Mouse (Mus musculus) stomach, embryonic 16.5 days (tissue): ENCODE measurements around the gene Gna15. TPM values are rescaled to one million over a fixed set of nuclear protein-coding genes. Genes with fewer than 3 reads are reported as not detected.
A peak's percentile ranks its signal among the peaks of the same experiment; 100 is the strongest.

Experiments
- ATAC-seq: fragments of 200-750 bp; cut with Nextera tagmentation; 2 replicates; pipeline ENCODE4 v1.8.0; 2017; ENCODE audit warnings: moderate number of reproducible peaks, moderate TSS enrichment; ENCODE audit not compliant: insufficient read depth, low FRiP score
- H3K27ac ChIP-seq: fragments of 300-500 bp; sonication (generic); 2 replicates; pipeline ENCODE4 v1.5.1; 2014; ENCODE audit warnings: low read length
- H3K27me3 ChIP-seq: fragments of 300-500 bp; sonication (generic); 2 replicates; pipeline ENCODE4 v1.6.1; 2014; ENCODE audit warnings: low read length, control low read depth, mixed read lengths; ENCODE audit not compliant: control insufficient read depth, insufficient read depth
- H3K36me3 ChIP-seq: fragments of 300-500 bp; sonication (generic); 2 replicates; pipeline ENCODE4 v1.6.1; 2014; ENCODE audit warnings: low read length; ENCODE audit not compliant: control insufficient read depth, insufficient read depth
- H3K4me1 ChIP-seq: fragments of 300-500 bp; sonication (generic); 2 replicates; pipeline ENCODE4 v1.6.1; 2014; ENCODE audit warnings: low read length, control low read depth, mixed read lengths; ENCODE audit not compliant: control insufficient read depth, insufficient read depth
- H3K4me2 ChIP-seq: fragments of 300-500 bp; sonication (generic); 2 replicates; pipeline ENCODE4 v1.6.1; 2014; ENCODE audit warnings: low read depth, low read length, mixed read lengths
- H3K4me3 ChIP-seq: fragments of 300-500 bp; sonication (generic); replicated peaks from 2 replicates; pipeline ENCODE4 v1.5.1; 2014; ENCODE audit warnings: mild to moderate bottlenecking, low read length
- H3K9ac ChIP-seq: fragments of 300-500 bp; sonication (generic); 2 replicates; pipeline ENCODE4 v1.6.1; 2014; ENCODE audit warnings: low read length
- H3K9me3 ChIP-seq: fragments of 300-500 bp; sonication (generic); replicated peaks from 2 replicates; pipeline ENCODE4 v1.6.1; 2016; ENCODE audit warnings: low read length, control low read depth; ENCODE audit not compliant: control insufficient read depth
- WGBS: fragments of 180-500 bp; shearing (Covaris S2); extraction: QIAGEN DNeasy Blood & Tissue Kit; methylation state at CpG from one replicate; pipeline ENCODE4 v1.1.7; 2014; 5-methylcytosine and 5-hydroxymethylcytosine counted together
- polyA plus RNA-seq: library from polyadenylated mRNA; unstranded; fragments of >200 nt; fragmentation: Nextera tagmentation; extraction: Ambion mirVana; gene quantifications from 2 replicates; pipeline ENCODE4 v1.2.1, GENCODE M21; 2015

Gna15 gene
- polyA plus RNA-seq, 1 experiment from 2014 or later, result 9.0 TPM

- Histone ChIP-seq H3K9me3 (no peaks in the 10 kb centered on the region), H3K27ac (no peak overlapping the region), H3K27me3 (no peaks in the 10 kb centered on the region), H3K36me3 (no peaks in the 10 kb centered on the region), H3K9ac (no peak overlapping the region), H3K4me3 (no peak overlapping the region), H3K4me1 (no peaks in the 10 kb centered on the region), H3K4me2 (no peak overlapping the region)
- WGBS, result 14% methylated on average over 4 of the region's 4 CpGs
- ATAC-seq, result no peak
Observed at GRCm38 (mm10) chr10:81518546-81518945, 5.5 kb downstream of the Gna15 start.

DNA sequence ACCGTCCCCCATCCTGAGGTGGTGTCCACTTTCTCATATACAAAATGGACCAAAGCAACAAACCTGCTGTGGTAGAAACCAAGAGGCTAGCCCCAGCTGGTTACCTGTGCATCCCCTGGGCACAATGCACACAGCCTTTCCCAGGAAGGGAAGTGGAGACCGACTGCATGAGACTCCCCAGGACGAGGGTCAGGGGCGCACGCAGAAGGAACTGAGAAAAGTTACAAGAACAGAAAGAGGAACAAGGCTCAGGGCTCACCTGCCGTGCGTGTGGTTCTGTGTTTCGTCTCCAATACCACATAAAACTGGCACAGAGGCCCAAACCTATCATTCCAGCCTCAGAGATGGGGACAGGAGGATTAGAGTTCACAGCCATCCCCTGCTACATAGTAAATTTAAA is 6.8 kb downstream of the Gna15 start:
- H3K9me3 ChIP-seq, result no peaks in the 10 kb centered on the region
- no peaks in the 10 kb centered on the region for H3K36me3 ChIP-seq
- no peak for ATAC-seq
- no peak overlapping the region for H3K4me3 ChIP-seq
- no peak overlapping the region for H3K4me2 ChIP-seq
- no peaks in the 10 kb centered on the region for H3K4me1 ChIP-seq
- H3K27me3 ChIP-seq, result no peaks in the 10 kb centered on the region
- H3K9ac ChIP-seq, result no peak overlapping the region
- no peak overlapping the region for H3K27ac ChIP-seq
- 78% methylated on average over 8 of the region's 8 CpGs for WGBS

- H3K4me2 ChIP-seq, result no peak overlapping the region
- H3K4me1 ChIP-seq, result no peaks in the 10 kb centered on the region
- 85% methylated on average over 5 of the region's 5 CpGs for WGBS
- no peak for ATAC-seq
- H3K27ac ChIP-seq, result no peak overlapping the region
- no peaks in the 10 kb centered on the region for H3K9me3 ChIP-seq
- no peak overlapping the region for H3K9ac ChIP-seq
- no peaks in the 10 kb centered on the region for H3K36me3 ChIP-seq
- no peaks in the 10 kb centered on the region for H3K27me3 ChIP-seq
- no peak overlapping the region for H3K4me3 ChIP-seq
Observed at GRCm38 (mm10) chr10:81513798-81514197, 10.2 kb downstream of the Gna15 start.

DNA sequence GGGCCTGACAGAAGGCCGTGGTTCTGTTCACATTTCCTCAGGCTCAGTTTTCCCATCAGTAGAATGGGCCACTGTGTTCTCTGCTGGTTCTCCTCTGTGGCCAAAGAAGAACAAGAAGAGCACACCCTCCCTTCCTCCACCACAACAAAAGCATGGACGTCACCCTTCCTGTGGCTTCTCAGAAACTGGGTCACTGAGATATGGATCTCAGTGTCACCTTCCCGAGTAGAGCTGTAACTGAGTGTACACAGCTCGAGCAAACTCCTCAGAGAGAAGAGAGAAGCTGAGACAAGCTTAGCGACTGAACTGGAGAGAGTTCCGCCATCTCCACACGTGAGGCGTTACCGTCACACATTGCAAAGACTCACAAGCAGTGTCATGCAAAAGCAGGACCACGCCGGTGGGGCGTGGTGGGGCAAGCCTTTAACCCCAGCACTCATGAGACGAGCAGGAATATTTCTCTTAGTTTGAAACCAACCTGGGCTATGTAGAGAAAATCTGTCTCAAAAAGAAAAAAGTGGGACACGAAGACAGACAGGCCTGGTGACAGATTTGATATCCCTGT is 13.7 kb downstream of the Gna15 start:
- Histone ChIP-seq H3K4me3 (no peak overlapping the region), H3K4me1 (no peaks in the 10 kb centered on the region), H3K9ac (no peak overlapping the region), H3K27ac (no peak overlapping the region), H3K9me3 (no peaks in the 10 kb centered on the region), H3K27me3 (no peaks in the 10 kb centered on the region), H3K36me3 (no peaks in the 10 kb centered on the region), H3K4me2 (no peak overlapping the region)
- 67% methylated on average over 14 of the region's 14 CpGs for WGBS
- ATAC-seq, result no peak

DNA sequence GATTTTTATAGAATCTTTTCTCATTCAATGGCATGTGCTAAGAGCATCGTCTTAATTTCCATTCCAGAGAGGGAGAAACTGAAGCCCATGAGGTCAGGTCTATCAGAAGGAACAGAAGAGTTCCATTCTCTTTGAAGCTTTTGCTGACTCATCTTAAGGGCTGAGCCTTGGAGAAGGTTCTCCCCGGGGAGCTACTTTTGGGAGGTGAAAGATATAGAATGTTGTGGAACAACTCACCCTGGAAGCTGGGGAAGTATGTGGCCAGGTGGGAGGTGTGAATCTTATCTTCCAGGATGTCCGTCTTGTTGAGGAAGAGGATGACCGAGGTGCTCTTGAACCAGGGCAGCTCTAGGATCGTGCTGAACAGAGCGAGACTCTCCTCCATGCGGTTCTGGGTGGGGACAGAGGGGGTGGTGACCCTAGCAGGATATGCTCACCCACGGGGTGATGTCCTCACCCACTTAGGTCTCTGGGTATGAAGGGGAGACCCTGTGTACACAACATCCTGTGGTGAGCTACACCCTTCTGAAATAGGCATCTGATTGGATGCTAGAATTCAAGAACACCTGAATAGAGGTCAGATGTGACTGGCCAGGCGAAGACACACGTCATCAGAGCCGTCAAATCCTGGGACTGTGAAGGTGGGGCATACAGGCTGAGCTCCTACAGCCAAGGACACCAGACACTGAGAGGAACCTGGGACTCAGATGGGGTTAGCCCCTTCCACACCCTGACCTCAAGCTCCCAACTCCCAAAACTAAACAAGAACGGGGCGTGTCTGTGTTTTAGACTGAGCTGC is 16.1 kb downstream of the Gna15 start:
- Histone ChIP-seq H3K4me3 (no peak overlapping the region), H3K27ac (no peak overlapping the region), H3K27me3 (peaks cover 6% of the 10 kb centered on the region; the same call in 1 of the 2 replicates), H3K9me3 (no peaks in the 10 kb centered on the region), H3K36me3 (no peaks in the 10 kb centered on the region), H3K4me2 (no peak overlapping the region), H3K4me1 (0 out of 2 replicates have a peak, but pooled peaks cover under 1% of the 10 kb centered on the region), H3K9ac (no peak overlapping the region)
- 63% methylated on average over 13 of the region's 13 CpGs for WGBS
- ATAC-seq, result no peak

GRCm38 (mm10) chr10:81507095-81507494 is 16.9 kb downstream of the Gna15 start:
- Histone ChIP-seq H3K4me3 (no peak overlapping the region), H3K9ac (no peak overlapping the region), H3K36me3 (no peaks in the 10 kb centered on the region), H3K4me2 (no peak overlapping the region), H3K27ac (no peak overlapping the region), H3K9me3 (no peaks in the 10 kb centered on the region), H3K27me3 (peaks cover 6% of the 10 kb centered on the region; the same call in 1 of the 2 replicates), H3K4me1 (0 out of 2 replicates have a peak, but pooled peaks cover 6% of the 10 kb centered on the region)
- no peak for ATAC-seq
- 40% methylated on average over 6 of the region's 6 CpGs for WGBS

DNA sequence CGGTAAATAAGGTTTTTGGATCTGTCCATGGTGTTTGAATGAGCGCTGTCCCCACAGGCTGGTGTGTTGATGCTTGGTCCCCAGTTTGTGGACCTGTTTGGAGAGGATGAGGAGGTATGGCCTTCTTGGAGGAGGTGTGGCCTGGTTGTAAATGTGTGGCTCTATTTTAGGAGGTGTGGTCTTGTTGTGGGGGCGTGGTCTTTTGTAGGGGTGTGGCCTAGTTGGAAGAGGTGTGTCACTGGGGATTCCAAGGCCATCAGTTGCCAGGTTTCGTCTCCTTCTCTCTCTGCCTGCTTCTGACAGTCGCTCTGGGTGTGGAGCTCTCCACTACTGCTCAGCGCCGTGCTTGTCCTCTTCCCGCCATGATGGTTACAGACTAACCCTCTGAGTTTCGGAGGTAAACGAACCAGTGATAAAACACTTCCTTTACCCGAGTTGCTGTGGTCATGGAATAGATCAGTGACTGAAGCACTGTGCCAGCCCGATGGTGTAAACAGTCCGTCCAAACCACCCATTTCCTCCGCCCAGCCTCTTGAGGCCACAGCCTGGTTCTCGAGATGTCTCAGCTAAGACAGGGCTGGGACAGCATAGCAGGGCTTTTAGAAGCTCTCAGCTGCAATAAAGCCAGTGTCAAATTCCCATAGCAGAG is 18.9 kb downstream of the Gna15 start:
- Histone ChIP-seq H3K4me3 (no peak overlapping the region), H3K27me3 (peaks cover 6% of the 10 kb centered on the region; the same call in 1 of the 2 replicates), H3K27ac (no peak overlapping the region), H3K9me3 (no peaks in the 10 kb centered on the region), H3K9ac (no peak overlapping the region), H3K36me3 (no peaks in the 10 kb centered on the region), H3K4me1 (0 out of 2 replicates have a peak, but pooled peaks cover 6% of the 10 kb centered on the region), H3K4me2 (no peak overlapping the region)
- ATAC-seq, result no peak
- WGBS, result 71% methylated on average over 15 of the region's 15 CpGs

DNA sequence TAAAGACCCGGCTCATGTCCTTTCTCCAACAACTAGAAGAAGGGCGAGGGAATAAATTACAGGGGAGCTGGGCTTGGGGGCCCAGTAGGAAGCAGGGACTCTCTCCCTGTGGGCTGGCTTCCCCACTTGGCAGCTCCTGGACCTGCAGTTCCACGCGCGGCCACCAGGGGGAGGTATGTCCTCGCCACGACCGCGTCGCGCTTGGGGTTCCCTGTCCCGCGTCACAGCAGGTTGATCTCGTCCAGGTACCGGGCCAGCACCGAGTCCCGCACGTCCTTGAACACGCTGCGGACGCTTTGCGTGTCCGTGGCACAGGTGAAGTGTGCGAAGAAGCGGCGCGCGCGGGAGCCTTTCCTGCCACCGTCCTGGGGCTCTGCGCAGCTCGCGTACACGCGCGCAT is 21.4 kb downstream of the Gna15 start:
- WGBS, result 9% methylated on average over 36 of the region's 36 CpGs
- Histone ChIP-seq H3K27me3 (peaks cover 6% of the 10 kb centered on the region; the same call in 1 of the 2 replicates), H3K36me3 (no peaks in the 10 kb centered on the region), H3K9ac (peak overlapping the region; percentile 48; the same call in 1 of the 2 replicates), H3K4me3 (peak overlapping the region; percentile 34), H3K4me2 (peak overlapping the region; percentile 56), H3K4me1 (0 out of 2 replicates have a peak, but pooled peaks cover 6% of the 10 kb centered on the region), H3K9me3 (no peaks in the 10 kb centered on the region), H3K27ac (no peak overlapping the region)
- peak; percentile 19; the same call in 1 of the 2 replicates for ATAC-seq

DNA sequence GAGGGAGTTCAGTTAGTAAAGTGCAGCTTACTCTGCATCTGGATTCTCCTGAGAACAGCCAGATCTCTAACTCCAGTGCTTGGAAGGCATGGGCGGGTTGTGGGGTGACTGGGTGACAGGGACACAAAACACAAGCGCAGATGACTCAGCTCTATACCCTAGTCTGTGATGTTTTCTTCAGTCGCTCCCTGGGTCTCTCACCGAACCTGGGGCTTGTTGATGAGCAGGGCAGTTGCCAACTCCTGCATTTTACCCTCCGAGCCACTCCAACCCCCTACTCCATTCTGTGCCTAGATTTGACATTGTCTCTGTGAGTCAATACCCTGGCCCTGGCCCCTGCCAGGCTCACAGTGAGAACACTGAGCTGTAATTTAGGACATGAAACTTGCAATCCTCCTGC is 22.2 kb downstream of the Gna15 start:
- Histone ChIP-seq H3K4me2 (no peak overlapping the region), H3K9ac (no peak overlapping the region), H3K4me1 (0 out of 2 replicates have a peak, but pooled peaks cover 6% of the 10 kb centered on the region), H3K27me3 (peaks cover 6% of the 10 kb centered on the region; the same call in 1 of the 2 replicates), H3K4me3 (no peak overlapping the region), H3K9me3 (no peaks in the 10 kb centered on the region), H3K36me3 (no peaks in the 10 kb centered on the region), H3K27ac (no peak overlapping the region)
- WGBS, result 79% methylated on average over 5 of the region's 5 CpGs
- ATAC-seq, result no peak
